Mouse (Mus musculus): ENCODE results near the gene Wdr70.

The Wdr70 gene

DNA sequence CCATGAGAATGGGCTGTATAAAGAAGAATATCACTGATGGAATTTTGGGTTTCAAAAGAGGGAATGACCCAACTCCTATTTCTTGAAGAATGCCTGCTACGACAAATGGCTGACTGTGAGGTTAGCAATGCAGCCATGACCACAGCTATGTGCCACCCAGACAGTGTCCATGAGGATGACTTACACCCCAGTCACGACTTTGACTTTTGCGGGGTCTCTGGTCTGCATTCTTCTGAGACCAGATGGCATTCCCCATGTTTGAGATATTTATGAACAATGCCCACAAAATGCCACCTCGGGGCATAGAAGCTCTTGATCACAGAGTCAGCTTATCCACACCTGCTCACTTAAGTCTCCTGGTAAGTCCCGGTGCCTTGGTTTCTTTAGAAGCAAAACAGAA is 236.1 kb downstream of the Wdr70 start:
- H3K4me3 ChIP-seq (replicated peaks; ENCODE audit: low read length): no peak overlapping the region
- H3K4me1 ChIP-seq (replicated peaks; ENCODE audit: low read depth, low read length): peaks cover 9% of the 10 kb centered on the region
- no peaks in the 10 kb centered on the region for H3K27me3 ChIP-seq (ENCODE audit: insufficient read depth, low read length)
- no peak for TF ChIP-seq CTCF (conservative IDR thresholded peaks at IDR 0.05; ENCODE audit: low read length)
- TF ChIP-seq NANOG (IDR thresholded peaks at IDR 0.05; ENCODE audit: borderline replicate concordance, low read length): no peak
- no peak for TF ChIP-seq POU5F1 (IDR thresholded peaks at IDR 0.05; ENCODE audit: borderline replicate concordance, low read length)
- no peaks in the 10 kb centered on the region for H3K9me3 ChIP-seq (ENCODE audit: low read length)
- H3K36me3 ChIP-seq (ENCODE audit: insufficient read depth, low read length): no peaks in the 10 kb centered on the region

DNA sequence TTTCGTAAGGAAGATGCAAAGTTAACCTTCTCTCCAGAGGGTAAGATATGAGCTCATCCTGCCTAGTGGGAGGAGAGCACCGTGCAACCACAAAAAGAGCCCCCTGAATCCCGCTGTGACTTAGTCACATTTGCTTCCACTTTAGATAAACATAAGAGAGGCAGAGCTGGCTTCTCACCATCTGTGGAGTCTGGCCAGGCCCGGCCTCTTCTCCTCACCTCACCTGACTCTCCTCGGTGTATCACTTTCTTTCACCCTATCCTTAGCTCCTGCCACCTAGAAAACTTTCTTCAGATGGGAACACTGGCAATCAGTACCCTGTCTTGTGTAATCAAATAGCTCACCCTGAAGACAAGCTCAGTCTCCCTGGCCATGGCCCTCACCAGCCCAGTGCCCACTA is 240.2 kb downstream of the Wdr70 start:
- peaks cover 8% of the 10 kb centered on the region for H3K4me1 ChIP-seq (replicated peaks; ENCODE audit: low read depth, low read length)

DNA sequence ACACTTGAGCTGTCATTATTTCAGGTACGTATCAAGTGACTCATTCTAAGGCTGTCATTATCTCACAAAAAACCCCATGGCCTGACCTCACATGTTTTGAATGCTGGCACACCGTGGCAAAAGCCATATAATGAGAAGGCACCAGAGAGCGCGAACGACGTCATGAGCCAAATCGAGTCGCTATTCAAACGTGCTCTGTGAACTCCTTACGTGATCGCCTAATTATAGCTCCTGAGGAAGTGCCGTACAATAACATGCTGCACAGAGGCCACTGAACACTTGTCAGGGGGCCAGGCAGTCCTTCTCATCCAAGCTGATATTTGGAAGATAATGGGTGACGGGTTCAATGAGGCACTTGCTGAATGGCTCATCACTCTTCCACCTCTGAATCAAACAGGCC is 241.6 kb downstream of the Wdr70 start:
- Histone ChIP-seq H3K27me3 (ENCODE audit: insufficient read depth, low read length) (no peaks in the 10 kb centered on the region), H3K36me3 (ENCODE audit: insufficient read depth, low read length) (no peaks in the 10 kb centered on the region), H3K9me3 (ENCODE audit: low read length) (no peaks in the 10 kb centered on the region), H3K4me3 (replicated peaks; ENCODE audit: low read length) (no peak overlapping the region), H3K4me1 (replicated peaks; ENCODE audit: low read depth, low read length) (no peaks in the 10 kb centered on the region)
- TF ChIP-seq POU5F1 (IDR thresholded peaks at IDR 0.05; ENCODE audit: borderline replicate concordance, low read length): no peak
- no peak for TF ChIP-seq CTCF (conservative IDR thresholded peaks at IDR 0.05; ENCODE audit: low read length)
- no peak for TF ChIP-seq NANOG (IDR thresholded peaks at IDR 0.05; ENCODE audit: borderline replicate concordance, low read length)

More for the DNA sequence above, 240.2 kb downstream of the Wdr70 start:
- TF ChIP-seq POU5F1 (IDR thresholded peaks at IDR 0.05; ENCODE audit: borderline replicate concordance, low read length): no peak
- TF ChIP-seq CTCF (conservative IDR thresholded peaks at IDR 0.05; ENCODE audit: low read length): no peak
- no peak for TF ChIP-seq NANOG (IDR thresholded peaks at IDR 0.05; ENCODE audit: borderline replicate concordance, low read length)
- no peaks in the 10 kb centered on the region for H3K9me3 ChIP-seq (ENCODE audit: low read length)
- H3K4me3 ChIP-seq (replicated peaks; ENCODE audit: low read length): no peak overlapping the region
- no peaks in the 10 kb centered on the region for H3K27me3 ChIP-seq (ENCODE audit: insufficient read depth, low read length)
- no peaks in the 10 kb centered on the region for H3K36me3 ChIP-seq (ENCODE audit: insufficient read depth, low read length)

DNA sequence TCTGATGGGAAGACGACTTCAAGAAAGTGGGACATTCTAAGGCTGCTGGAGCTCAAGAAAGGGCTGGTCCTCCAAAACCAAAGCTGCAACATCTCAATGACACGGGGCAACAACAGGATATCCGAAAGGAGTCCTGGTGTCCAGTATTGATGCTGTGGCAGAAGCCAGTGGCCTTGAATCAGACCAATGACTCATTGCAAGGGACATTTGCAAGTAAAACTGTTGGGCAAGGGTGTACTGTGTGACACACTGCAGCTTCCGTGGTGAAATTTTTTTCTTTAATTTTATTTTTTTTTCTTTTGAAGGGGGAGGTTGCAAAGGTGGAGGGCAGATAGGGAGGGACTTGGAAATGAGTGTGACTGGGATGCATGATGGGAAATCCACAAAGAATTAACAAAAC is 256.6 kb downstream of the Wdr70 start:
- TF ChIP-seq POU5F1 (IDR thresholded peaks at IDR 0.05; ENCODE audit: borderline replicate concordance, low read length) (no peak), CTCF (conservative IDR thresholded peaks at IDR 0.05; ENCODE audit: low read length) (no peak), NANOG (IDR thresholded peaks at IDR 0.05; ENCODE audit: borderline replicate concordance, low read length) (no peak)
- Histone ChIP-seq H3K27me3 (ENCODE audit: insufficient read depth, low read length) (no peaks in the 10 kb centered on the region), H3K4me3 (replicated peaks; ENCODE audit: low read length) (no peak overlapping the region), H3K36me3 (ENCODE audit: insufficient read depth, low read length) (no peaks in the 10 kb centered on the region), H3K9me3 (ENCODE audit: low read length) (no peaks in the 10 kb centered on the region), H3K4me1 (replicated peaks; ENCODE audit: low read depth, low read length) (no peaks in the 10 kb centered on the region)

DNA sequence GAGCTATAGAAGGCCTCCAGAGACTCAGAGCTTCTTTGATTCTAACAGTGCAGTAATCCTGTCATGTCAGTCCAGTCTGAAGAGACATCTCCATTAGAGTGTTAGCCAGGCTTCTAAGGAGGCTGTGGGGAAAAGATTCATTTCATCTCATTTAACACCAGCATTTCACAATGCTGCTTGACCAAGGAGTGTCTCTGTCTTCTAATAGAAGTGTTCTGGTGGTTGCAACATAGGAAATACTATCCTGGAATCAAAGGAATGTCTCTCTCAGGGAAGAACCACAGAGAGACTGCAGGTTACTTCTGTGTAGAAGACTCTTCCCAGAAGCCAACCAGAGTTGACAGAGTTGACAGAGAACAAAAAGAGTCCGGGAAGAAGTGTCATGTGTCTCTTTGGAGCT is 257.3 kb downstream of the Wdr70 start:
- TF ChIP-seq CTCF (conservative IDR thresholded peaks at IDR 0.05; ENCODE audit: low read length): no peak
- TF ChIP-seq POU5F1 (IDR thresholded peaks at IDR 0.05; ENCODE audit: borderline replicate concordance, low read length): no peak
- TF ChIP-seq NANOG (IDR thresholded peaks at IDR 0.05; ENCODE audit: borderline replicate concordance, low read length): no peak
- Histone ChIP-seq H3K4me3 (replicated peaks; ENCODE audit: low read length) (no peak overlapping the region), H3K36me3 (ENCODE audit: insufficient read depth, low read length) (no peaks in the 10 kb centered on the region), H3K27me3 (ENCODE audit: insufficient read depth, low read length) (no peaks in the 10 kb centered on the region), H3K4me1 (replicated peaks; ENCODE audit: low read depth, low read length) (no peaks in the 10 kb centered on the region), H3K9me3 (ENCODE audit: low read length) (no peaks in the 10 kb centered on the region)

DNA sequence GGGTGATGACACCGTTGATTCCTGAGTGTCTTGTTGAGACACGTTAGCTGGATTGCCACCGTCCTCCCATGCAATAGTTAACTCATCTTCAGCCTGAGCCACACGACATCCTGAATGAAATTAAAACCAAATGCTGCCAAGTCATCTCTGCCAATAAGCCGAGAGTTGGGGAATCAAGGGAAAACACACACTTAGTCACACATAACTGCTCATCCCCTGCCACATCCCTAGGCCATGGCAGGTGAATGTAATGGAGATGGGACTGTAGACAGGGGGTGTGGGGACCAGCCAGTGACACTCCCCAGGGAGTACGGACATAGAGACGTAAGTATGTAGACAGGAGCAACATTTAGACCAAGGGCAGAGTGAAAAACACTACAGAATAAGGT is 260.1 kb downstream of the Wdr70 start:
- no peak overlapping the region for H3K4me3 ChIP-seq (replicated peaks; ENCODE audit: low read length)
- no peaks in the 10 kb centered on the region; the same call in 1 of the 2 replicates for H3K4me1 ChIP-seq (replicated peaks; ENCODE audit: low read depth, low read length)
- H3K9me3 ChIP-seq (ENCODE audit: low read length): no peaks in the 10 kb centered on the region
- TF ChIP-seq CTCF (conservative IDR thresholded peaks at IDR 0.05; ENCODE audit: low read length) (no peak), NANOG (IDR thresholded peaks at IDR 0.05; ENCODE audit: borderline replicate concordance, low read length) (no peak), POU5F1 (IDR thresholded peaks at IDR 0.05; ENCODE audit: borderline replicate concordance, low read length) (no peak)
- H3K27me3 ChIP-seq (ENCODE audit: insufficient read depth, low read length): no peaks in the 10 kb centered on the region
- H3K36me3 ChIP-seq (ENCODE audit: insufficient read depth, low read length): no peaks in the 10 kb centered on the region

DNA sequence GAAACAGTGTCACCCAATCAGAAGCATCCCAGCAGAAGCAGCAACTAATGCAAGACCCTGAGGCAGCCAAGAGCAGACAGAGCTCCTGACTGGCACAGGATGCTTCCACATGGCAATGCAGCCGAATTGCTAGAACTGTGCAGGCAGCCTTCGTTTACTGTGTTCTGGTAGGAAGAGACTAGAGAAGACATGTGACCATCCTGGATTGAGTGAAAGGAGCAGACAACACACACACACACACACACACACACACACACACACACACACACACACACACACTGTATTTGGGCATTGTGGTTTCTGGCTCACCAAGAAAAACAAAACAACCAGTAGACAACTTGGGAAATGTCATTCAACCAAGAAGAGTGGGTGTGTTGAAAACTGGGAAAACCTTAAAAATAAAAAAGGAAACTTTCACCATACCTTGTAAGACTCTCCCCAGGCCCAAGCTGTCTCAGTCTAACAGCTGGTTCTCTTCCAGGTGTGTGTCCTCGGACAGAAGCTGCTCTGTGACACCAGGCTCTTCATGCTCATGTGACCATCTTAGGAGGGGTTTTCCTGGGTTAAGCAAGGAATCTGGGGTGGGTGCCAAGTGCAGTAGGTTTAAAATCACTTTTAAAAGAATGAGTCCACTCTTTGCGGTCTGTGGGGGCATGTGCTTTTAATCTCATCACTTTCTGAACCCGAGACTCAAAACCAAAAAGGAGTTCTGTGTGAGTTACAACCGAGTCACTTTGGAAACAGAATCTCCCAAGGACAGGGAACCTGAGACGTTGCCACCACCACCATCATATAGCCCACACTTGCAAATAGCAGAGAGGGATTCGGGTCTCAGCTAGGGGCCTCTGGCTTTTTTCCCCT is 260.7 kb downstream of the Wdr70 start:
- no peaks in the 10 kb centered on the region; the same call in 1 of the 2 replicates for H3K4me1 ChIP-seq (replicated peaks; ENCODE audit: low read depth, low read length)
- no peak overlapping the region for H3K4me3 ChIP-seq (replicated peaks; ENCODE audit: low read length)
- H3K27me3 ChIP-seq (ENCODE audit: insufficient read depth, low read length): no peaks in the 10 kb centered on the region
- H3K36me3 ChIP-seq (ENCODE audit: insufficient read depth, low read length): no peaks in the 10 kb centered on the region
- no peaks in the 10 kb centered on the region for H3K9me3 ChIP-seq (ENCODE audit: low read length)
- no peak for TF ChIP-seq CTCF (conservative IDR thresholded peaks at IDR 0.05; ENCODE audit: low read length)
- TF ChIP-seq NANOG (IDR thresholded peaks at IDR 0.05; ENCODE audit: borderline replicate concordance, low read length): no peak
- no peak for TF ChIP-seq POU5F1 (IDR thresholded peaks at IDR 0.05; ENCODE audit: borderline replicate concordance, low read length)

DNA sequence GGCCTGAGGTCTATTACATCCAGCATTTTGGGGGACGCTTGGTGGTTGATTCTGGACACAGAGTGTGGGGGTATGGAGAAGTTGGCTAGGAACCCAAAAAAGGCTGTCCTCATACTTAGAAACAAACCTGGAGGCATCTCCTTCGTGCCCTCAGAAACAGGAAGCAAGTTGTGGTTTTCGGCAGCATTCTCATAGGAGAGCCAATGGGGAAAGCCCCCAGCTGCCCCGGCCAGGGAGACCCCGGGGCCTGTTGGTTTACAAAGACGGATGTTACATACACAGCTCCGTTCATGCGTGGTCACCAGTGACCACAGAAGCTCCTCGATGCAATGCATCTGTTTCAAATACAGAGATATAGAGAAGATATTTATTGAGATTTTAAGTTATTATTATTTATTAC is 263.6 kb downstream of the Wdr70 start:
- no peaks in the 10 kb centered on the region for H3K36me3 ChIP-seq (ENCODE audit: insufficient read depth, low read length)
- H3K4me3 ChIP-seq (replicated peaks; ENCODE audit: low read length): no peak overlapping the region
- no peaks in the 10 kb centered on the region; the same call in 1 of the 2 replicates for H3K4me1 ChIP-seq (replicated peaks; ENCODE audit: low read depth, low read length)
- H3K27me3 ChIP-seq (ENCODE audit: insufficient read depth, low read length): no peaks in the 10 kb centered on the region
- TF ChIP-seq POU5F1 (IDR thresholded peaks at IDR 0.05; ENCODE audit: borderline replicate concordance, low read length) (no peak), NANOG (IDR thresholded peaks at IDR 0.05; ENCODE audit: borderline replicate concordance, low read length) (no peak), CTCF (conservative IDR thresholded peaks at IDR 0.05; ENCODE audit: low read length) (no peak)
- no peaks in the 10 kb centered on the region for H3K9me3 ChIP-seq (ENCODE audit: low read length)

Measured in E14TG2a.4 (cell line).